Mouse (Mus musculus) hindbrain, embryonic 11.5 days (tissue): ENCODE data around the gene 2300002M23Rik. TPM values are rescaled to one million over a fixed set of nuclear protein-coding genes. Genes with fewer than 3 reads are reported as not detected.

Source experiments
- ATAC-seq: fragments of 200-750 bp; cut with Nextera tagmentation; 2 replicates; pipeline ENCODE4 v1.8.0; 2017; ENCODE audit warnings: mild to moderate bottlenecking, moderate TSS enrichment, moderate library complexity; ENCODE audit not compliant: low FRiP score
- DNase-seq: peaks from one replicate; pipeline ENCODE4 v3.0.0-alpha.2; 2015; ENCODE audit warnings: low spot score
- H3K27ac ChIP-seq: fragments of 300-500 bp; sonication (generic); 2 replicates; pipeline ENCODE4 v1.5.1; 2014; ENCODE audit warnings: mild to moderate bottlenecking, low read depth, low read length
- H3K27me3 ChIP-seq: fragments of 300-500 bp; sonication (generic); 2 replicates; pipeline ENCODE4 v1.6.1; 2014; ENCODE audit warnings: mild to moderate bottlenecking, low read length, moderate library complexity, mixed read lengths; ENCODE audit not compliant: control insufficient read depth, insufficient read depth
- H3K36me3 ChIP-seq: fragments of 300-500 bp; sonication (generic); 2 replicates; pipeline ENCODE4 v1.6.1; 2014; ENCODE audit warnings: mild to moderate bottlenecking, low read length, moderate library complexity, mixed read lengths; ENCODE audit not compliant: control insufficient read depth, insufficient read depth
- H3K4me1 ChIP-seq: fragments of 300-500 bp; sonication (generic); replicated peaks from 2 replicates; pipeline ENCODE4 v1.6.1; 2014; ENCODE audit warnings: low read length, mixed read lengths; ENCODE audit not compliant: control insufficient read depth, insufficient read depth
- H3K4me2 ChIP-seq: fragments of 300-500 bp; sonication (generic); replicated peaks from 2 replicates; pipeline ENCODE4 v1.6.1; 2014; ENCODE audit warnings: mild to moderate bottlenecking, low read depth, low read length
- H3K4me3 ChIP-seq: fragments of 300-500 bp; sonication (generic); 2 replicates; pipeline ENCODE4 v1.5.1; 2014; ENCODE audit warnings: low read depth, low read length
- H3K9ac ChIP-seq: fragments of 300-500 bp; sonication (generic); 2 replicates; pipeline ENCODE4 v1.6.1; 2014; ENCODE audit warnings: low read depth, low read length
- H3K9me3 ChIP-seq: fragments of 300-500 bp; sonication (generic); 2 replicates; pipeline ENCODE4 v1.6.1; 2016; ENCODE audit warnings: low read length; ENCODE audit not compliant: control insufficient read depth
- WGBS: fragments of 180-500 bp; shearing (Covaris S2); extraction: QIAGEN DNeasy Blood & Tissue Kit; methylation state at CpG from one replicate; pipeline ENCODE4 v1.1.7; 2014; 5-methylcytosine and 5-hydroxymethylcytosine counted together
- polyA plus RNA-seq: library from polyadenylated mRNA; unstranded; fragments of >200 nt; fragmentation: Nextera tagmentation; extraction: Ambion mirVana; gene quantifications from 2 replicates; pipeline ENCODE4 v1.2.1, GENCODE M21; 2014

The 2300002M23Rik gene
- polyA plus RNA-seq, 1 experiment from 2014 or later = not detected

- peak; percentile 91 for DNase-seq
- Histone ChIP-seq H3K27ac (no peak overlapping the region), H3K9me3 (no peaks in the 10 kb centered on the region), H3K4me1 (no peaks in the 10 kb centered on the region), H3K4me2 (no peak overlapping the region), H3K27me3 (no peaks in the 10 kb centered on the region; the same call in 1 of the 2 replicates), H3K9ac (no peak overlapping the region), H3K4me3 (no peak overlapping the region), H3K36me3 (no peaks in the 10 kb centered on the region)
- WGBS = 57% methylated on average over 21 of the region's 21 CpGs
- ATAC-seq = peak; percentile 60; the same call in 1 of the 2 replicates
Observed at GRCm38 (mm10) chr17:35590410-35591218, 23.4 kb downstream of the 2300002M23Rik start.

GRCm38 (mm10) chr17:35591219-35591578 lies 23.9 kb downstream of the 2300002M23Rik start:
- Histone ChIP-seq H3K9me3 (no peaks in the 10 kb centered on the region), H3K27me3 (no peaks in the 10 kb centered on the region; the same call in 1 of the 2 replicates), H3K4me3 (no peak overlapping the region), H3K9ac (no peak overlapping the region), H3K27ac (no peak overlapping the region), H3K4me2 (no peak overlapping the region), H3K4me1 (no peaks in the 10 kb centered on the region), H3K36me3 (no peaks in the 10 kb centered on the region)
- DNase-seq (no peak), ATAC-seq (peak; percentile 47; the same call in 1 of the 2 replicates)
- WGBS = 78% methylated on average over 7 of the region's 7 CpGs

- H3K4me1 ChIP-seq = no peaks in the 10 kb centered on the region
- 92% methylated on average over 15 of the region's 15 CpGs for WGBS
- H3K27ac ChIP-seq = no peak overlapping the region
- no peaks in the 10 kb centered on the region for H3K36me3 ChIP-seq
- DNase-seq (no peak), ATAC-seq (no peak)
- no peaks in the 10 kb centered on the region for H3K9me3 ChIP-seq
- no peak overlapping the region for H3K4me3 ChIP-seq
- H3K27me3 ChIP-seq = no peaks in the 10 kb centered on the region; the same call in 1 of the 2 replicates
- H3K4me2 ChIP-seq = no peak overlapping the region
- no peak overlapping the region for H3K9ac ChIP-seq
Observed at GRCm38 (mm10) chr17:35591731-35592130, 24.5 kb downstream of the 2300002M23Rik start.

GRCm38 (mm10) chr17:35592131-35592530 lies 24.9 kb downstream of the 2300002M23Rik start:
- no peak for DNase-seq
- Histone ChIP-seq H3K27ac (no peak overlapping the region), H3K4me3 (no peak overlapping the region), H3K9me3 (no peaks in the 10 kb centered on the region), H3K9ac (no peak overlapping the region), H3K27me3 (no peaks in the 10 kb centered on the region; the same call in 1 of the 2 replicates), H3K4me2 (no peak overlapping the region), H3K4me1 (no peaks in the 10 kb centered on the region), H3K36me3 (no peaks in the 10 kb centered on the region)
- 88% methylated on average over 9 of the region's 9 CpGs for WGBS
- no peak for ATAC-seq

- no peaks in the 10 kb centered on the region for H3K9me3 ChIP-seq
- DNase-seq = no peak
- ATAC-seq = no peak
- no peaks in the 10 kb centered on the region for H3K27me3 ChIP-seq
- WGBS = 48% methylated on average over 4 of the region's 4 CpGs
- H3K4me2 ChIP-seq = no peak overlapping the region
- no peak overlapping the region for H3K27ac ChIP-seq
- no peak overlapping the region for H3K4me3 ChIP-seq
- no peaks in the 10 kb centered on the region for H3K36me3 ChIP-seq
- no peak overlapping the region for H3K9ac ChIP-seq
- H3K4me1 ChIP-seq = no peaks in the 10 kb centered on the region
Observed at GRCm38 (mm10) chr17:35593786-35594185, 26.5 kb downstream of the 2300002M23Rik start.

GRCm38 (mm10) chr17:35594456-35594855 lies 27.2 kb downstream of the 2300002M23Rik start:
- WGBS = 91% methylated on average over 7 of the region's 7 CpGs
- no peaks in the 10 kb centered on the region for H3K27me3 ChIP-seq
- no peak overlapping the region for H3K4me3 ChIP-seq
- ATAC-seq (no peak), DNase-seq (no peak)
- no peaks in the 10 kb centered on the region for H3K9me3 ChIP-seq
- no peaks in the 10 kb centered on the region for H3K4me1 ChIP-seq
- H3K4me2 ChIP-seq = no peak overlapping the region
- no peak overlapping the region for H3K9ac ChIP-seq
- no peaks in the 10 kb centered on the region for H3K36me3 ChIP-seq
- H3K27ac ChIP-seq = no peak overlapping the region

- WGBS = 92% methylated on average over 3 of the region's 3 CpGs
- ATAC-seq (no peak), DNase-seq (no peak)
- Histone ChIP-seq H3K27ac (no peak overlapping the region), H3K4me3 (no peak overlapping the region), H3K4me1 (no peaks in the 10 kb centered on the region), H3K9ac (no peak overlapping the region), H3K36me3 (no peaks in the 10 kb centered on the region), H3K27me3 (no peaks in the 10 kb centered on the region), H3K4me2 (no peak overlapping the region), H3K9me3 (no peaks in the 10 kb centered on the region)
Observed at GRCm38 (mm10) chr17:35597399-35597798, 30.1 kb downstream of the 2300002M23Rik start.

GRCm38 (mm10) chr17:35601249-35601648 lies 34.0 kb downstream of the 2300002M23Rik start, which contains the start of gene Sfta2:
Gene Sfta2, plus strand, starts transcription at chr17:35601549.
- Histone ChIP-seq H3K36me3 (no peaks in the 10 kb centered on the region), H3K27me3 (no peaks in the 10 kb centered on the region), H3K4me1 (no peaks in the 10 kb centered on the region), H3K9ac (no peak within 1 kb of the TSS), H3K4me2 (no peak within 1 kb of the TSS), H3K9me3 (no peaks in the 10 kb centered on the region), H3K27ac (no peak within 1 kb of the TSS), H3K4me3 (no peak within 1 kb of the TSS)
- WGBS = 84% methylated on average over 2 of the region's 2 CpGs
- DNase-seq = no peak
- ATAC-seq = no peak
